Mouse (Mus musculus) embryonic facial prominence, embryonic 11.5 days (tissue): ENCODE measurements around the gene Atp2c2. TPM values are rescaled to one million over a fixed set of nuclear protein-coding genes. Genes with fewer than 3 reads are reported as not detected.
A peak's percentile ranks its signal among the peaks of the same experiment; 100 is the strongest.

Source experiments
- ATAC-seq: fragments of 200-750 bp; cut with Nextera tagmentation; replicated peaks from 2 replicates; pipeline ENCODE4 v1.8.0; 2017; ENCODE audit warnings: low read depth; ENCODE audit not compliant: insufficient number of reproducible peaks, low FRiP score, low TSS enrichment
- DNase-seq: peaks from one replicate; pipeline ENCODE4 v3.0.0-alpha.2; 2015; ENCODE audit warnings: low spot score
- H3K27ac ChIP-seq: fragments of 300-500 bp; sonication (generic); replicated peaks from 2 replicates; pipeline ENCODE4 v1.5.1; 2014; ENCODE audit warnings: mild to moderate bottlenecking, low read depth, low read length, control low read depth
- H3K27me3 ChIP-seq: fragments of 300-500 bp; sonication (generic); 2 replicates; pipeline ENCODE4 v1.6.1; 2014; ENCODE audit warnings: mild to moderate bottlenecking, low read length, moderate library complexity, mixed read lengths; ENCODE audit not compliant: control insufficient read depth, insufficient read depth
- H3K36me3 ChIP-seq: fragments of 300-500 bp; sonication (generic); replicated peaks from 2 replicates; pipeline ENCODE4 v1.6.1; 2014; ENCODE audit warnings: low read depth, mild to moderate bottlenecking, low read length, moderate library complexity, mixed read lengths; ENCODE audit not compliant: control insufficient read depth, insufficient read depth
- H3K4me1 ChIP-seq: fragments of 300-500 bp; sonication (generic); 2 replicates; pipeline ENCODE4 v1.6.1; 2014; ENCODE audit warnings: low read length, mixed read lengths; ENCODE audit not compliant: control insufficient read depth, insufficient read depth
- H3K4me2 ChIP-seq: fragments of 300-500 bp; sonication (generic); 2 replicates; pipeline ENCODE4 v1.6.1; 2014; ENCODE audit warnings: low read depth, mild to moderate bottlenecking, control low read depth, low read length, moderate library complexity
- H3K4me3 ChIP-seq: fragments of 300-500 bp; sonication (generic); 2 replicates; pipeline ENCODE4 v1.5.1; 2014; ENCODE audit warnings: low read depth, low read length, control low read depth
- H3K9ac ChIP-seq: fragments of 300-500 bp; sonication (generic); replicated peaks from 2 replicates; pipeline ENCODE4 v1.6.1; 2014; ENCODE audit warnings: mild to moderate bottlenecking, control low read depth, low read length
- H3K9me3 ChIP-seq: fragments of 300-500 bp; sonication (generic); replicated peaks from 2 replicates; pipeline ENCODE4 v1.6.1; 2016; ENCODE audit warnings: mild to moderate bottlenecking, low read length, inconsistent platforms, mixed read lengths; ENCODE audit not compliant: control insufficient read depth
- WGBS: fragments of 180-500 bp; shearing (Covaris S2); extraction: QIAGEN DNeasy Blood & Tissue Kit; methylation state at CpG from one replicate; pipeline ENCODE4 v1.1.7; 2014; 5-methylcytosine and 5-hydroxymethylcytosine counted together
- polyA plus RNA-seq: library from polyadenylated mRNA; unstranded; fragments of >200 nt; fragmentation: Nextera tagmentation; extraction: Ambion mirVana; gene quantifications from 2 replicates; pipeline ENCODE4 v1.2.1, GENCODE M21; 2014

The Atp2c2 gene
- polyA plus RNA-seq, 1 experiment from 2014 or later: 1.3 TPM

GRCm38 (mm10) chr8:119755238-119756146 is 55.7 kb downstream of the Atp2c2 start:
- peak; percentile 47; the same call in 1 of the 2 replicates for ATAC-seq
- Histone ChIP-seq H3K36me3 (no peaks in the 10 kb centered on the region), H3K9ac (no peak overlapping the region), H3K4me3 (no peak overlapping the region), H3K4me1 (no peaks in the 10 kb centered on the region), H3K27ac (no peak overlapping the region), H3K4me2 (peak overlapping the region; percentile 17), H3K27me3 (no peaks in the 10 kb centered on the region), H3K9me3 (no peaks in the 10 kb centered on the region)
- 13% methylated on average over 28 of the region's 28 CpGs for WGBS
- no peak for DNase-seq

- WGBS: 45% methylated on average over 2 of the region's 2 CpGs
- H3K9me3 ChIP-seq: no peaks in the 10 kb centered on the region
- DNase-seq (no peak), ATAC-seq (no peak)
- H3K27ac ChIP-seq: no peak overlapping the region
- H3K4me2 ChIP-seq: no peak overlapping the region; the same call in 1 of the 2 replicates
- no peak overlapping the region for H3K4me3 ChIP-seq
- H3K4me1 ChIP-seq: no peaks in the 10 kb centered on the region
- no peaks in the 10 kb centered on the region for H3K27me3 ChIP-seq
- no peak overlapping the region for H3K9ac ChIP-seq
- no peaks in the 10 kb centered on the region for H3K36me3 ChIP-seq
Observed at GRCm38 (mm10) chr8:119756147-119756461, 56.3 kb downstream of the Atp2c2 start.

- ATAC-seq (no peak), DNase-seq (no peak)
- H3K4me1 ChIP-seq: no peaks in the 10 kb centered on the region
- 66% methylated on average over 5 of the region's 5 CpGs for WGBS
- no peak overlapping the region for H3K9ac ChIP-seq
- H3K27me3 ChIP-seq: no peaks in the 10 kb centered on the region
- no peak overlapping the region for H3K27ac ChIP-seq
- no peak overlapping the region for H3K4me2 ChIP-seq
- H3K36me3 ChIP-seq: no peaks in the 10 kb centered on the region; the same call in 1 of the 2 replicates
- H3K9me3 ChIP-seq: no peaks in the 10 kb centered on the region
- H3K4me3 ChIP-seq: no peak overlapping the region
Observed at GRCm38 (mm10) chr8:119756538-119756937, 56.7 kb downstream of the Atp2c2 start.

GRCm38 (mm10) chr8:119761692-119762091 is 61.9 kb downstream of the Atp2c2 start:
- Histone ChIP-seq H3K4me2 (no peak overlapping the region), H3K9me3 (no peaks in the 10 kb centered on the region), H3K4me3 (no peak overlapping the region), H3K27ac (no peak overlapping the region), H3K27me3 (no peaks in the 10 kb centered on the region), H3K9ac (no peak overlapping the region), H3K4me1 (no peaks in the 10 kb centered on the region), H3K36me3 (no peaks in the 10 kb centered on the region; the same call in 1 of the 2 replicates)
- WGBS: 89% methylated on average over 11 of the region's 11 CpGs
- ATAC-seq: no peak
- no peak for DNase-seq

GRCm38 (mm10) chr8:119762226-119763220 is 62.7 kb downstream of the Atp2c2 start:
- H3K9ac ChIP-seq: no peak overlapping the region
- 90% methylated on average over 21 of the region's 21 CpGs for WGBS
- DNase-seq: no peak

GRCm38 (mm10) chr8:119765311-119765710 is 65.5 kb downstream of the Atp2c2 start:
- H3K36me3 ChIP-seq: no peaks in the 10 kb centered on the region; the same call in 1 of the 2 replicates
- no peak for ATAC-seq
- H3K9ac ChIP-seq: no peak overlapping the region
- H3K4me2 ChIP-seq: no peak overlapping the region
- no peaks in the 10 kb centered on the region for H3K9me3 ChIP-seq
- H3K27ac ChIP-seq: no peak overlapping the region
- DNase-seq: no peak
- no peaks in the 10 kb centered on the region for H3K27me3 ChIP-seq
- no peaks in the 10 kb centered on the region for H3K4me1 ChIP-seq
- 86% methylated on average over 10 of the region's 10 CpGs for WGBS
- H3K4me3 ChIP-seq: no peak overlapping the region

More at GRCm38 (mm10) chr8:119762226-119763220, 62.7 kb downstream of the Atp2c2 start:
- H3K36me3 ChIP-seq: no peaks in the 10 kb centered on the region; the same call in 1 of the 2 replicates
- H3K4me3 ChIP-seq: no peak overlapping the region
- no peaks in the 10 kb centered on the region for H3K4me1 ChIP-seq
- H3K9me3 ChIP-seq: no peaks in the 10 kb centered on the region
- ATAC-seq: no peak
- no peaks in the 10 kb centered on the region for H3K27me3 ChIP-seq
- H3K27ac ChIP-seq: no peak overlapping the region
- no peak overlapping the region for H3K4me2 ChIP-seq

GRCm38 (mm10) chr8:119765761-119766444 is 66.1 kb downstream of the Atp2c2 start:
- ATAC-seq (no peak), DNase-seq (no peak)
- Histone ChIP-seq H3K27me3 (no peaks in the 10 kb centered on the region), H3K4me1 (no peaks in the 10 kb centered on the region), H3K4me2 (no peak overlapping the region), H3K27ac (no peak overlapping the region), H3K9ac (no peak overlapping the region), H3K36me3 (no peaks in the 10 kb centered on the region; the same call in 1 of the 2 replicates), H3K9me3 (no peaks in the 10 kb centered on the region), H3K4me3 (no peak overlapping the region)
- 82% methylated on average over 22 of the region's 22 CpGs for WGBS
